Mouse (Mus musculus) liver, embryonic 14 days (tissue): ENCODE results near the gene Fam118a. TPM values are rescaled to one million over a fixed set of nuclear protein-coding genes. Genes with fewer than 3 reads are reported as not detected.

Source experiments
- polyA plus RNA-seq: library from polyadenylated mRNA; depleted of rRNA; stranded (reverse); fragments of >200 nt; gene quantifications from 2 replicates; pipeline ENCODE4 v1.2.3, GENCODE M21; 2012; rRNA removed

Gene Fam118a
- 2.8 and 3.8 TPM in 2 replicates for polyA plus RNA-seq

GRCm38 (mm10) chr15:85028648-85029047 lies at the start of gene Fam118a:
Gene Fam118a (plus strand): TSS chr15:85028948.

GRCm38 (mm10) chr15:84987874-84988825 lies 40.6 kb upstream of the Fam118a start, which contains the start of gene 5031439G07Rik:
Gene 5031439G07Rik (minus strand): TSS chr15:84988551.

GRCm38 (mm10) chr15:85016951-85017664 lies 11.6 kb upstream of the Fam118a start, which contains the start of gene Upk3a:
Gene Upk3a (plus strand): TSS chr15:85017141.

Other genes with a start within 250 kb of the Fam118a start
- 0.28 and 0.39 TPM in 2 replicates for gene Phf21b, start 172.9 kb upstream of the Fam118a start, polyA plus RNA-seq
- gene Gm29666, start 108.9 kb upstream of the Fam118a start, polyA plus RNA-seq, result 0.42 and 0.55 TPM in 2 replicates
- gene Nup50, start 105.5 kb upstream of the Fam118a start, polyA plus RNA-seq, result 11.1 and 13.7 TPM in 2 replicates
- gene 5031439G07Rik, start 40.4 kb upstream of the Fam118a start, polyA plus RNA-seq, result 1.3 and 2.1 TPM in 2 replicates
- gene Upk3a, start 11.8 kb upstream of the Fam118a start, polyA plus RNA-seq, result not detected in 2 replicates
- gene Smc1b, start 103.0 kb downstream of the Fam118a start, polyA plus RNA-seq, result 0.24 and 0.65 TPM in 2 replicates
- gene Ribc2, start 103.1 kb downstream of the Fam118a start, polyA plus RNA-seq, result 0.02 TPM in 1 of 2 replicates, not detected in the other
- 4.6 and 5.3 TPM in 2 replicates for gene Fbln1, start 177.0 kb downstream of the Fam118a start, polyA plus RNA-seq